Mouse (Mus musculus) cerebellum, adult 18-20 months (tissue): Measurements from ENCODE around the gene Dnase1l2.
A peak's percentile ranks its signal among the peaks of the same experiment; 100 is the strongest.

Experiments
- DNase-seq, 2 experiments: peaks; one replicate each; pipeline ENCODE4 v3.0.0; 2021

Dnase1l2 gene

GRCm38 (mm10) chr17:24442632-24443155, at the start of gene Dnase1l2:
Gene Dnase1l2, minus strand, starts transcription at chr17:24443105.
- DNase-seq: peak; percentile 52 to 54

GRCm38 (mm10) chr17:24490399-24490798, 47.5 kb upstream of the Dnase1l2 start:
- DNase-seq: no peak

GRCm38 (mm10) chr17:24489265-24490030, 46.5 kb upstream of the Dnase1l2 start:
- DNase-seq: no peak

GRCm38 (mm10) chr17:24488662-24489264, 45.9 kb upstream of the Dnase1l2 start:
- DNase-seq: peak; percentile 50 to 71

GRCm38 (mm10) chr17:24488186-24488661, 45.3 kb upstream of the Dnase1l2 start, which contains the start of gene Caskin1:
Gene Caskin1, plus strand, starts transcription at chr17:24488601.
- peak; percentile 77 to 79 for DNase-seq

GRCm38 (mm10) chr17:24485090-24485860, 42.4 kb upstream of the Dnase1l2 start:
- no peak for DNase-seq

GRCm38 (mm10) chr17:24483495-24483894, 40.6 kb upstream of the Dnase1l2 start:
- DNase-seq: no peak

- no peak for DNase-seq
Observed at GRCm38 (mm10) chr17:24481027-24481815, 38.3 kb upstream of the Dnase1l2 start.

- no peak for DNase-seq
Observed at GRCm38 (mm10) chr17:24480201-24480826, 37.4 kb upstream of the Dnase1l2 start.

GRCm38 (mm10) chr17:24479431-24479830, 36.5 kb upstream of the Dnase1l2 start:
- DNase-seq: no peak

- peak; percentile 97 to 99 for DNase-seq
Observed at GRCm38 (mm10) chr17:24478663-24479380, 35.9 kb upstream of the Dnase1l2 start, which contains the start of gene Mlst8. Gene Mlst8, minus strand, starts transcription at chr17:24479078.

GRCm38 (mm10) chr17:24477985-24478600, 35.2 kb upstream of the Dnase1l2 start:
- peak in 1 of 2 experiments; percentile 52 for DNase-seq

- no peak for DNase-seq
Observed at GRCm38 (mm10) chr17:24477053-24477984, 34.4 kb upstream of the Dnase1l2 start.

- no peak for DNase-seq
Observed at GRCm38 (mm10) chr17:24476022-24476776, 33.3 kb upstream of the Dnase1l2 start.

- no peak for DNase-seq
Observed at GRCm38 (mm10) chr17:24475586-24475985, 32.7 kb upstream of the Dnase1l2 start.

- peak in 1 of 2 experiments; percentile 24 for DNase-seq
Observed at GRCm38 (mm10) chr17:24474557-24474956, 31.7 kb upstream of the Dnase1l2 start.

- no peak for DNase-seq
Observed at GRCm38 (mm10) chr17:24473612-24474275, 30.8 kb upstream of the Dnase1l2 start, which contains the start of gene Bricd5. Gene Bricd5, plus strand, starts transcription at chr17:24473884.

- peak; percentile 72 to 78 for DNase-seq
Observed at GRCm38 (mm10) chr17:24472512-24472911, 29.6 kb upstream of the Dnase1l2 start.
